Mouse (Mus musculus): ENCODE results near the gene Rufy3.

Rufy3 gene

DNA sequence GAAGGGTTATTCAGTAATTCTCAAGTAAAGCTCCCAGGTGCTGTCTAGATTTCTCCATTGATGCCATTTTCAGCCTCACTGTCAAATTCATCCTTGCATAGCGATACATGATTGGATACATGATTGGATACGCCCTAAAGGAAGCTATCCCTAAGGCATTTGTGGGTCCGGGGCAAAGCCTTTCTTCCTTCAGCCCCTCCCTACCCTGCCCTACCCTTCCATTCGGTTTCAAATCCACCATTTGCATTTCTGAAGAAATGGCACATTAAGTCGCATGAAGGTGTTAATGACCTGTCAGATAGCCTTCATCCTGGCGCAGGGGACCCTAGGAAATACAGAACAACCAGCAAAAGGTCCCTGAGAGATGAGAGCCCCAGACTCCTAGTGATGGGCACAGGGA lies 120.5 kb downstream of the Rufy3 start:
- DNase-seq (ENCODE audit: extremely low spot score) = no peak

DNA sequence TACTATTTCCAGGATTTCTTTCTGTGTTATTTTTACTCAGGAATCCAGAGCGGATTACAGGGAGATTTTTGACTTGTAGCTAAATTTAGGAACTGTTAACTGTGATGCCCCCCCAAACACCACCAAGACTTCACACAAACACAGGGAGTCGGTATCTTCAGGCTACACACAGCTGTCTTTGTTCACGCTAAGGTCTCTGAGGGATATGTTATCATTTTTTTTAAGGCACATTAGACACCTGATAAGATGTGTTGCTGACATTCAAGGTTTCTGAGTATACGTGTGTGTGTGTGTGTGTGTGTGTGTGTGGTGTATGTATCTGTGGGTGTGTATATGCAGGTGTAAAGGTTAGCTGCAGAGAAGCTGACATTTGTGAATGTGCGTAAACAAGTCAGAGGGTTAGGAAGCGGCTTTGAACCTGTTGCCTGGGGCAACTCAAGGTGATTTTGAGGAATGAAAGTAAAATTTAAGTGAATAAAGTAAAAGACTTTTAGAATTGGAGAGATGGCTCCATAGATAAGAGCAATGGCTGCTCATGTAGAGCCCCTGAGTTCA lies 121.0 kb downstream of the Rufy3 start:
- no peak for DNase-seq (ENCODE audit: extremely low spot score)

DNA sequence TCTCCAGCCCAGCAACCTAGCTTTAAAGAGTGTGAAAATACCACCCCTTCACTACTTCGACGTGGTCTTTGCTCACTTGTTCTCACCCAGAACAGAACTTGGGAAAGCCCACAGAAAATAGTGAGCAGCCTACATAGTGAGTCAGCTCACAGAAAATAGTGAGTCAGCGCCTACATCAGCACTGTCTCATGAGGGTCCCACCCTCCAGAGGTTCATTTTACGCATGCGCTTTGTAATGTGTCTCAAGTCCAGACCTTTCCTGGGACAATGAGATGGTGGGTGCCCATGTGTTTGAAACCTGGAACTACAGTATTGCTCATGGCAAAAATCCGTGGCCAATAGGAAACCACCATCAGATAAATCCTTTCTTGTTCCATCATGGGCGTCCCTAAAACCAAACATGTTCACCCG lies 123.2 kb downstream of the Rufy3 start:
- DNase-seq (ENCODE audit: extremely low spot score) = no peak

DNA sequence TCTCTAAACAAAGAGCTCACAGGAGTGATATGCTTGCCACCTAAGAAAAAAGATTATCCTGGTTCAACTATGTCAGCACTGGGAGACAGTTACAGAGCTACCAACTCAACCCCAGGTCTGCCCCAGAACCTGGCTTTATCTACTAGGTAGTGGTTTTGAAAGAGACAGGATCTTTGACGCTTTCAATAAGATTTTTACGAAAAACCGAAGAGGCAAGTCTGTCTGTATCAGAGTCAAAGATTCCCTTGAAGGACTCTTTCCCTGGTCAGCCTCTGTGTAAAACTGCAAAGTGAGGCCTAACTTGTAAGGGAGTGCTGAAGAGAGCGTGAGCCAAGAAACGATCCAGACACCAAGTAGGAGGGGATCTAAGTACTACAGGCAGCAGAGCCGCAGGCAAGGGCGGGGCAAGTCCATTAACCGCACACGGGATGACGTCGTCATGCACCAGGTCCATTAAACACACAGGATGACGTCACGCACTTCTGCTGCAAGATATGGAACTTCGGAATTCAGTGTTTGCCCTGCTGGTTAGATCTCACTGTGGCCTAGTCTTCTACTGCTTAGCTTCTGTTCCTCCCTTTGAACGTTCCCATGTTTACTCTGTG lies 123.8 kb downstream of the Rufy3 start:
- DNase-seq (ENCODE audit: extremely low spot score) = no peak

DNA sequence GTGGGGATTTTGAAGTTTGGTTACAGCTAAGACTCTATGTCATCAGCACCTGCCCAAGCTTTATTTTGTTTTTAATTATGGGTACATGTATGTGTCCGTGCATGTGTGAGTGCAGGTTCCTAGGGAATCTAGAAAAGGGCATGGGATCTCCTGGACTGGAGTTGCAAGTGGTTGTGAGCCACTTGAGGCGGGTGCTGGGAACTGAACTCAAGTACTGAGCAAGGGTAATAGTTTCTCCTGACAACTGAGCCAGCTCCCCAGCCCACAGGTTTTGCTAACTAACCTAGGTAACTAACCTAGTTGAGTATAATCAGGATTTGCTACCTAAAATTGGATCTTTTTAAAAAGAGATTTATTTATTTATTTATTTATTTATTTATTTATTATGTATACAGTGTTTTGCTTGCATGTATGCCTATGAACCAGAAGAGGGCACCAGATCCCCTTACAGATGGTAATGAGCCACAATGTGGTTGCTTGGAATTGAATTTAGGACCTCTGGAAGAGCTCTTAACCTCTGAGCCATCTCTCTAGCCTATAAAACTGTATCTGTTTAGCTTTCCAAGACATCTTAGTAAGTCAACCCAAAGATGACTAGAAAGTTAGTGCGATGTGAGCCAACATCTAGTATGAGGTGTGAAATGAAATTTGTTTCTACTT lies 124.6 kb downstream of the Rufy3 start:
- DNase-seq (ENCODE audit: extremely low spot score) = no peak

DNA sequence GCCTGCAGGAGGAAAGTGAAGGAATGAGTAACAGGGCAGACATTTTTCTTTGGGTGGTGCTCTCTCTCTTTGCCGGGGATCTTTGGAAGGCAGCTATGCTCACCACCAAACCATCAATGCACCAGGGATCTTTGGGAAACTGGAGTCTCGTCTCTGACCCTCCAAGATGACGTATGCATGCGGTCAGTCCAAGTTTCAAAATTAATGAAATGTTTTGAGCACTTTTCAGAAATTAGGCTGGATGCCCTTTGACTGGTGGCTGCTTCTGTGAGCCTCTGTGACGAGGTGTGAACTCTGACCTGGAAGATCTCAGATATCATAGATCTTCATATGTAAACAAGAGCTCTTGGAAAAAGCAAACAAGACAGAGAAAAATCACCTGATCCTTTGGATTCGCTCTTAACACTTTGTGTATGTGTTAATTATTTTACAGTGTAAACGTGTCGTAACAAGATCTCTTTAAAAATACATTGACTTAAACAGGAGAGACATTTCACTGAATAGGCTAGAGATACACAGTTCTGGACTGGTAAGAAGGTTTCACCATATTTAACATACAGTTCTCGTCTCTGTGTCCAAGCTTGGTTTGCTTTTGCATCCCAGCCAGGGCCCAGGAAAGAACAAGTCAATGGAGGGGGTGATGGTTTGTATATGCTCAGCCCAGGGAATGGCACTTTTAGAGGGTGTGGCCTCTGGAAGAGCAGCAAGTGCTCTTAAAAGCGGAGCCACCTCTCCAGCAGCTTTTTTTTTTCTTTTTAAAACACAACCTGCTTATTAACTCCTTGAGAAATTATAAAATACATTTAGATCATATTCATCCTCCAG lies 126.1 kb downstream of the Rufy3 start:
- DNase-seq (ENCODE audit: extremely low spot score) = no peak

DNA sequence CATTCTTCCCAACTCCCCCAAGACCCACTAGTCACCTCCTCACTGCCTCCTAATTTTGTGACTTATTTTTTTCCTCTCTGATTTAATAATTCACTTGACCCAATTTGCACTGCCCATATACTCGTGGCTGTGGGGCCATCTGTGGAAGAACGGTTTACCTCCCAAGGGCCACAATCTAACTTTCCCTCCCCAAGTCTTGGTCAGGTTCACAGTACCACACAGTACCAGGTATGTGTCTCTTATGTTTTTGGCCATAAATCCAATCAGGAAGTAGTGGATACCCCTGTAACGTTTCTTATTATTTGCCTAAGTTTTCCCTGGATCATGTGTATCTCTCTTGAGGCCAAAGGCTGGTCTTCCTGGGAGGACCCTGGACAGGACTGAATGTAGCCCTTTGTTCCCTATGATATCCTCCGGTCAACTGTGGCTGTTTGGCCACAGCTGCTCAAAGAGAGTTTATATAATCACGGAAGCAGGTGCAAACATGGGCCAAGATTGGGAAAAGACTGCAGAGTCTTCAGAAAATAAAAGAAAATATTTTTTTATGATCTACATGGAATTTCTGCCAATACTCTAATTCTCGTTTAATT lies 126.8 kb downstream of the Rufy3 start:
- no peak for DNase-seq (ENCODE audit: extremely low spot score)

DNA sequence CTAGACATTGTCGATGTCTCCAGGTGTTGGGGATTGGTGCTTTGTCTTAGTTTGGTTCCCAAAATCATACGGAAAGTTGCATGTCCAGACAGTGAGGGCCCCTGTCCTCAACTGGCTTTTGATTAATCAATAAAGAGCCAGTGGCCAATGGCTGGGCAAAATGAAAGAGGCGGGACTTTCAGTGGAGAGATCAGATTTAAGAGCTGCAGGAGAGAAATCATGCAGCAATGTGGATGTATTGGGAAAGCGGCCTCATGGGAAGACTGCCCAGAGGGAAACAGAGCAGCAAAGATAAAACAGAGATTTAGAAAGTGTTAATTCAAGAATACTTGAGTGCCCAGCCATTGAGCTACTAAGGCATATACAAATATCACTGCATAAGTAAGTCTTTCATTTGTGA lies 127.7 kb downstream of the Rufy3 start:
- no peak for DNase-seq (ENCODE audit: extremely low spot score)

DNA sequence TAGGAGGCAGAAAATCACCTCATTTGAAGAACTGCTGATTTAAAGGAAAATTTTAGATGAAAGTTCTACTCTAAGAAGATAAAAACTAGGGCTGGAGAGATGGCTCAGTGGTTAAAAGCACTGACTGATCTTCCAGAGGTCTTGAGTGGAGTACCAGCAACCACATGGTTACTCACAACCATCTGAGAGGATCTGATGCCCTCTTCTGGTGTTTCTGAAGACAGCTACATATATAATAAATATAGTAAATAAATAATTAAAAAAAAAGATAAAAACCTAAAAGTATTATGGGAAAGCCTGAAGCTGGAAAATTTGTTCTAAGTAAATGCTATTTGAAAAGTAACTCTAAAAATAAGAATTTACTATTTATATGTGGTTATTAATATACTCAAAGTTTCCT lies 128.2 kb downstream of the Rufy3 start:
- DNase-seq (ENCODE audit: extremely low spot score) = no peak

DNA sequence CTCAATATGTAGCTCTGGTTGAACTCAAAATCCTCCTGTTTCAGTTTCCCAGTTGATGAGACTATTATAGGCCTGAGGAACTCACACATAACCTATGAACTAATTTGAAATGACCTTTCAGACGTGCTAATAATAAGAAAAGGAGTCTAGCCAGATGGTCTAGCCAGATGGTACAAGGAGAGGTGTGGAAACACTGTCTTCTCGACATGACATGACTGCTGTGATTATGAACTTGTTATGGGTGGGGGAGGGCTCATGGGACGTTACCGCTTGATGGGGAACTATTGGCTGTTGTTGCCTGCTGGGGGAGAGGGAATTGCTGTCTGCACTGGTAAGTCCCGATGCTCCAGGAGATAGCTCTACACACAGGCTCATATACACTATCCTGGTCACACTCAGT lies 132.5 kb downstream of the Rufy3 start:
- no peak for DNase-seq (ENCODE audit: extremely low spot score)

DNA sequence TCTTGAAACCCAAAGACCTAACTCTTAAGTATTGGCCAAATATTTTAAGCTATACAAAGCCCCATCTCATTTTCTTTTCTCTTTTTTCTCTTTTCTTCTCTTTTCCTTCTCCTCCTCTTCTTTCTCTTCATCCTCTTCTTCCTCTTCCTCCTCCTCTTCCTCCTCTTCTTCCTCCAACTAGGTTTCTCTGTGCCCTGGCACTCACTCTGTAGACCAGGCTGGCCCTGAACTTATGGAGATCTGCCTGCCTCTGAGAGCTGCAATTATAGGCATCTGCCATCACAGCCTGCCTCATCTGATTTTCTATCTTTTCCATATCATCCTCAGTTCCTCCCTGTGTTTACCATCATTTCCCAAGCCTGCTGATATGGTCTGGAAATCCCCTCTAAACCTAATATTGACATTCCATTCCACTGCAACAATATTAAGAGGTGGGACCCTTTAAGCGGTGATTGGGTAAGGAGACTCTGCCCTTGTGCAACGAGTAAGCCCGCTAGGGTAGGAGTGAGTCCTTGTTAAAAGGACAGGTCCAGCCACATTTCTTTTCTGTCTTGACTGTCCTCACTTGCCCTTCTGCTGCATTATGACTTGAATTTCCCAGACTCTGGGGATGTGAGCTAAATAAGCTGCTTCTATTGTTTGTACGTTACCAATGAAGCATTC lies 134.5 kb downstream of the Rufy3 start:
- no peak for DNase-seq (ENCODE audit: extremely low spot score)
